Mouse (Mus musculus): ENCODE data around the gene A030014E15Rik. TPM values are rescaled to one million over a fixed set of nuclear protein-coding genes. Genes with fewer than 3 reads are reported as not detected.
"Not testable (repeated sequence)": the region's sequence is repeated elsewhere in the genome, so short reads cannot be mapped to it uniquely, and the experiment has no call there.

Gene A030014E15Rik
- not detected for total RNA-seq (2021)
- long read RNA-seq = 0 reads

DNA sequence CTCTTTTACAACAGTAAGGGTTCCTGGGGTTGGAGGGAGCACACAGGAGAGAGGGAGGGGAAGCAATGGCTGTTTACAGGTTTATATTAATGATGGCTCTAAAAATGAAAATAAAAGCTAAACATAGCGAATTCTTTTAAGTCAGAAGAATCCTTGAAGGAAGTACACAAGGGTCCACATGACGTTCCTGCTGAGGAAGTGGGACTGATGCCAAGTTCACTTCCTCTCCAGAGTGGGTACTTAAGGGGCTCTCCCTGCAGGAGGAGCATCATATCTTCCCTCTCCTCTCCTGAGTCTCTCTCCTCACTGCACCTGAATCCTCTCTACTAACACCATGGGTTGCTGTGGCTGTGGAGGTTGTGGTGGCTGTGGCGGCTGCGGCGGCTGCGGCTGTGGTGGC is at the start of gene A030014E15Rik:
Gene A030014E15Rik, plus strand, starts transcription at position 268 of the 400 bp plus-strand sequence.
- DNase-seq (ENCODE audit: low spot score in 2 of 2) = no peak

DNA sequence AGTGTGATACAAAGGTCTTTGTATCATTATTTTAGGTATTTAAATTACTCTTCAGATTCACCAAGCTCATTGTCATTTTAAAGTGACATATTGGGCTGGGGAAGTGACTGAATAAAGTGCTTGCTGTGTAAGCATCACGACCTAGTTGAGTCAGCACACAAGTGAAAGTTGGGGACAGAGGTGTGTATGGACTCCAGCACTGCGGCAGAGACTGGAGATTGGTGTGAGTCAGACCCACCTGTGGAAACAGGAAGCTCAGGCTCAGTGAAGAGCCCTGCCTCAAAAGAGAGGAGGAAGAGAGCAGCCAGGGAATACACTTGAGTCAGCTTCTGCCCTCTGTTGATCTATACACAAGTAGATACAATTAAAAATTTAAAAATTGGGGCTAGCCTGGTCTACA is 45.5 kb upstream of the A030014E15Rik start:
- DNase-seq (ENCODE audit: low spot score in 2 of 2) = no peak

DNA sequence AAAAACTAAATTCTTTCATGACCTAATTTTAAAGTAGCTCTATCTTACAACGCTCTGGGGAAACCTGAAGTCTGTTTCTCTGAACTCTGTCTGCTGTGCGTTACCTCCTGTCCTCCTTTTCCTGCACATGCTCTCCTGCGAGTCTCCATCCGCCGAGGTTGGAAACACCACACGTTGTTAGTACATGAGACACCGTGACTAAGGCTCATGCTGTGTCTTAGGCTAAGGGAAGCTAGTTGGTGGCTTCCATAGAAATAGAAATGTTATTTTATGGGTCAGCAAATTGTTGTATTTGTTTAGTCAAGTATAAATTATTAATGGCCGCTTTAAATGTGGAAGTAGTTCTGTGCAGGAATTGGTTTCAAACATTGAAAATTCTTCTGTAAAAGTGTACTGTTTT is 44.5 kb upstream of the A030014E15Rik start:
- DNase-seq (ENCODE audit: low spot score in 2 of 2) = no peak

DNA sequence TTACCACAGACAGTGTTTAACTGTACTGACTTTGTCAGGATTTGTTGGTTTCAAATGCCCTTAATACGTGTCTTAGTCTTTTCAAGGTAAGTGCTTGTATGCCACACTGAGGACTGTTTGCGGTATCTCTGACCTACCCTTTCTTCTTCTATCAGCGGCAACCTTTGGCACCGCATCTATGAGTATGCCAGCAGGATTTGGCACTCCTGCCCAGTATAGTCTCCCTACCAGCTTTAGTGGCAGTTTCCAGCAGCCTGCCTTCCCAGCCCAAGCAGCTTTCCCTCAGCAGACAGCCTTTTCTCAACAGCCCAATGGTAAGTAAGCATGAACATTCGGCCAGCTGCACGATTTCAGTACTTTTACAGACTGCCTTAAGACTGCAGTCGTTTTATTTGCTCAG is 31.4 kb upstream of the A030014E15Rik start:
- DNase-seq (ENCODE audit: low spot score in 2 of 2) = no peak

DNA sequence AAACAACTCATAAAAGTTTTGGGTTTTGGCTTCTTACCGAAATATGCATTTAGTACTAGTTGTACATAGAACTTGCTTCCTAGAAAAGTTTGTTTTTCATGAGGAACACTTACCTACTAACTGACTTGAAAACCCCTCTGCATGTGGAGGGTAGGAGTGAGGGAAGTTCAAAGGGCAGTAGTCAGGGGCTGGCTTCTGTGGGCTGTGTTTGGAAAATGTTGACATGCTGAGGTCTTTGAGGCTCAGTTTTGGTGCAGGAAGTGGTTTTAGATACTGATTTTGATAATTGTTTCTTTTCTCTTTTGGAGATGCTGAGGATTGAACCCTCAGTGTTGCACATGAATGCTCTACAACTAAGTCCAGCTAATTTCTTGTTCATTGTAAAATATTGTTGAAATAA is 24.1 kb upstream of the A030014E15Rik start:
- DNase-seq (ENCODE audit: low spot score in 2 of 2) = no peak

DNA sequence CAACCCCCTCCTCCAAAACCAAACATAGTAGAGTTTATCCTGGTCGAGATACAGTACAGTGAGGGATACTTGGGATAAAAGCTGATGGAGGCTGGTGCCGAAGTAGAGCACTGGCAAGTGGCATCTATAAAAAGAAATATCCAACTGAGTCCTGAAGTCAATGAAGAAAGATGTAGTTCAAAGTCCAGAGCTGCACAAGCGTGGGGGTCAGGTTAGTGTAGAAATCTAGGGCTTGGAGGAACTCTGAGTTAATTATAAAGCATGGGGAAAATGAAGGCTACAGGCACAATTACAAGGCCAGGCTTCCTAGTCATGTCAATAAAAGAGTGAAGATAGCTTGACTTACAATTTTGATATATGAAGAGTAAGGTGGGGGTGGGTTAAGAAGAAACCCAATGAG is 23.5 kb upstream of the A030014E15Rik start:
- DNase-seq (ENCODE audit: low spot score in 2 of 2) = no peak

DNA sequence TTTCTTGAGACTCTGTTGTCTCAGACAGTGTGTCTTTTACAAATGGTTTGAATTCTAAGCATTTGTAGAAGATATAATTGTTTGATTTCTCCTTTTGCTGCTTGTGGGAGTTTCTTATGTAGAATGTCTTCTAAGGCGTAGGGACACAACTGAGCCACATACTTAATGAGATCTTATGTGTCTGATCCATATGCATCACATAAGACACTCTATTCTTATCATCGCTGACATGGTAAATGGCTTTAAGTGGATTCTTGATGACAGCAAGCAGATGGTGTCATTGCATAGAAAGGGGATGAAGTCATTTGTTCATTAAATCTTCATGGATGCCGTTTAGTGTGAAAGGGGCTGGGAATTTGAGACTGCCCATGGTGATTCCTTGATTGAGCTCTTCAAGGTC is 18.8 kb upstream of the A030014E15Rik start:
- no peak for DNase-seq (ENCODE audit: low spot score in 2 of 2)

DNA sequence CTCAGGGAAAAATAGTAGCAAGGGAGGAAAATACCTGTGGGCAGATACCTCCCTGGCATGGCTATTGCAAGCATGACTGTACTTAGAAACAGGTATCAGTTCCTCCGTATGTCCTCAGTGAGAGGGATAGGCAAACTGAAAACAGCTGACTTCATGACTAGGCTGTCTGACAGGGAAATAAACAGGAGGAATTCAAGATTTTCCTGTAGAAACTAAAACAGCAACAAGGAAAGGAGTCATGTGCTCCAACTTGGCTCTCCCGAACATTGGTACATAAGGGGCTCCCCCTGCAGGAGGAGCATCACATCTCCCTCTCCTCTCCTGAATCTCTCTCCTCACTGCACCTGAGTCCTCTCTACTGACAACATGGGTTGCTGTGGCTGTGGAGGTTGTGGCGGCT is 11.7 kb upstream of the A030014E15Rik start, which contains the start of gene A030005L19Rik:
Gene A030005L19Rik, plus strand, starts transcription at position 301 of the 400 bp plus-strand sequence.
- DNase-seq (ENCODE audit: low spot score in 2 of 2) = no peak

DNA sequence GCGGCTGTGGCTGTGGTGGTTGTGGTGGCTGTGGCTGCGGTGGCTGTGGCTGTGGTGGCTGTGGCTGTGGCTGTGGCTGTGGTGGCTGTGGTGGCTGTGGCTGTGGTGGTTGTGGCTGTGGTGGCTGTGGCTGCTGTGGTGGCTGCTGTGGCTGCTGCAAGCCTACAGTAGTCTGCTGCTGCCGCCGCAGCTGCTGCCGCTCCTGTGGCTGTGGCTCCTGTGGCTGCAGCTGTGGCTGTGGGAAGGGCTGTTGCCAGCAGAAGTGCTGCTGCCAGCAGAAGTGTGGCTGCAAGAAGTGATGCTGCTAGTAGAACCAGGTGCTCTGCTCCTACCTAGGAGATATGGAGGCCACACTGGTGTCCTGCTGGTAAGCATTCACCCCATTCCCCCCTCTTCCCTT is 11.3 kb upstream of the A030014E15Rik start:
- not testable (repeated sequence) for DNase-seq (ENCODE audit: low spot score in 2 of 2)

DNA sequence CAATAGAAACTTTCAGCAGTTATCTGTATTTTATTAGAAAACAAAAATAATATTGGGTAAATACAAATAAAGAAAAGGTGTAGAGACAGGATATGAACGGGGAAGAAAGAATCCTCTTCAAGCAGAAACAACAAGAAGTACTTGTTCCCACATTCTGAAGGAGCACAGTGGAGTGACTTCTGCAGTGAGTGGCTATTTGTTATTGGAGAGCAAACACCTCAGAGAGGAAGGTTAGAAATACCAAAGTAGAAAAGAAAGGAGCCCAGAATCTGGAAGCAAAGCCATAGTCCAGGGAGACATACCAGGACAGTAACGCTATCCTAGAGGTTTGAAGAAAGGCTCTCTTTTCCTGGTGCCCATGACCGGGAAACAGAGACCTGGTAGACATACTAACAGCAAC is 5.8 kb downstream of the A030014E15Rik start:
- not testable (repeated sequence) for DNase-seq (ENCODE audit: low spot score in 2 of 2)

DNA sequence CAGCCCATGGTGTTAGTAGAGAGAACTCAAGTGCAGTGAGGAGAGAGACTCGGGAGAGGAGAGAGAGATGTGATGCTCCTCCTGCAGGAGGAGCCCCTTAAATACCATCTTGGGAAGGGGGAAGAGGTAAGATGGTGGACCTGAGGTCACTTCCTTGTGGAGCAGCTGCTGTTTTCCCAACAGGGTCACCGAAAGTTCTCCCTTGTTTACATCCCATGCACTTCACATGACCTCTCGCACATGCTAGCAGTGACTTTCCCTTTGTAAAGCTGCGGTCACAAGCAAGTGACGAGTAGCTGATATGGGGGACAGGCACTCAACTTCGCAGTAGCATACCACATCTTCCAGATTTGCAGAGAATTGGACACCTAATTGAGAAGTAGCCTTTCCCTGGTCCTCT is 6.6 kb downstream of the A030014E15Rik start, which contains the start of gene Gm6217:
Gene Gm6217, minus strand, starts transcription at position 74 of the 400 bp plus-strand sequence.
- not testable (repeated sequence) for DNase-seq (ENCODE audit: low spot score in 2 of 2)

DNA sequence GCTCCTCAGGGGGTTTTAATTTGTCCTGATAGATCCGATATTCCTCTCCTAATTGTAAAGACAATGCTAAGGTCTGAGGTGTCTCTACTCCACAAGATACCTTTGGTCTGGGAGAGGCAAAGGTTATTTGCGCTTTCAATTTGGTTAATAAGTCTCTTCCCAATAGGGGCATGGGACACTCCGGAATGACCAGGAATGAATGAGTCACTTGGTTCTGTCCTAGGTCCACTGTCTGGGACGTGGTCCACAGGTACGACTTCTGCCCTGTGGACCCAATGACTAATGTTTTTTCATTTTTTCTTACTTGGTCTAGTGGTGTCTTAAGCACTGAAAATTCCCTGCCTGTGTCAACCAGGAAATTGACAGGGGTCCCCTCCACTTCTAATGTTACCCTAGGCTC is 13.9 kb downstream of the A030014E15Rik start:
- no peak for DNase-seq (ENCODE audit: low spot score in 2 of 2)

DNA sequence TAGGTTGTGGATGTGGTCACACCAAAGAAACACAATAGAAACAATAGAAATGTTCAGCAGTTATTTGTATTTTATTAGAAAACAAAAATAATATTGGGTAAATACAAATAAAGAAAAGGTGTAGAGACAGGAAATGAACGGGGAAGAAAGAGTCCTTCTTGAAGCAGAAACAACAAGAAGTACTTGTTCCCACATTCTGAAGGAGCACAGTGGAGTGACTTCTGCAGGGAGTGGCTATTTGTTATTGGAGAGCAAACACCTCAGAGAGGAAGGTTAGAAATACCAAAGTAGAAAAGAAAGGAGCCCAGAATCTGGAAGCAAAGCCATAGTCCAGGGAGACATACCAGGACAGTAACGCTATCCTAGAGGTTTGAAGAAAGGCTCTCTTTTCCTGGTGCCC is 17.8 kb downstream of the A030014E15Rik start:
- not testable (repeated sequence) for DNase-seq (ENCODE audit: low spot score in 2 of 2)

DNA sequence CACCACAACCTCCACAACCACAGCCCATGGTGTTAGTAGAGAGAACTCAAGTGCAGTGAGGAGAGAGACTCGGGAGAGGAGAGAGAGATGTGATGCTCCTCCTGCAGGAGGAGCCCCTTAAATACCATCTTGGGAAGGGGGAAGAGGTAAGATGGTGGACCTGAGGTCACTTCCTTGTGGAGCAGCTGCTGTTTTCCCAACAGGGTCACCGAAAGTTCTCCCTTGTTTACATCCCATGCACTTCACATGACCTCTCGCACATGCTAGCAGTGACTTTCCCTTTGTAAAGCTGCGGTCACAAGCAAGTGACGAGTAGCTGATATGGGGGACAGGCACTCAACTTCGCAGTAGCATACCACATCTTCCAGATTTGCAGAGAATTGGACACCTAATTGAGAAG is 18.6 kb downstream of the A030014E15Rik start, which contains the start of gene A030003K21Rik:
Gene A030003K21Rik, minus strand, starts transcription at position 94 of the 400 bp plus-strand sequence.
- not testable (repeated sequence) for DNase-seq (ENCODE audit: low spot score in 2 of 2)

DNA sequence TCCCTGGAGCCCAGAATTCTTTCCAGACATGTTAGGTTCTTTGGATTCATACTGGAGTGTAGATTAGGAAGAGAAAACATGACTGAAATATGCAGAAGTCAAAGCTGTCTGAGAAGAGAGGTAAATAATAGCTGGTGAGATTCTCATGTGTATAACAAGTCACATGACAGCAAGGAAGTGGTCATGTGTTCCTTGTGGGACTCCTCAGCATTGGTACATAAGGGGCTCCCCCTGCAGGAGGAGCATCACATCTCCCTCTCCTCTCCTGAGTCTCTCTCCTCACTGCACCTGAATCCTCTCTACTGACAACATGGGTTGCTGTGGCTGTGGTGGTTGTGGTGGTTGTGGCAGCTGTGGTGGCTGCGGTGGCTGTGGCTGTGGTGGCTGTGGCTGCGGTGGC is 21.3 kb downstream of the A030014E15Rik start:
- DNase-seq (ENCODE audit: low spot score in 2 of 2) = not testable (repeated sequence)

DNA sequence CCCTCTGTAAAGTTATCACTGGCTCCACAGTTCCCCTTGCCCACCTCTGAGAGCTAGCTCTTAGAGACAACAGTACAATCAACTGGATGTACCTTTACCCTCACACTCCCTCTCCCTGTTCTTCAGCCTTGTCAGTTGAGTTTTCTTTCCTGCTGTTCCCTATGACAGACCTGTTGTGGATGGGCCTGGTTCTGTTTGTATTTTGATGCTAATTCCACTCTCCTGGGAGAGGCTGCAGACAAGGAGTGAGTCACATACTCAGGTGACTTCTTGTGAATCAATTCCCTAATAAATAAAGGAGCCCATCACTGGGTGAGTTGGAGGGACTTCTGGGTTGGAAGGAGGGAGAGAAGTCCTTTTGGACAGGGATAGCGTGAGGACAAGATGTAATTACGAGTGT is 23.9 kb downstream of the A030014E15Rik start:
- DNase-seq (ENCODE audit: low spot score in 2 of 2) = no peak

DNA sequence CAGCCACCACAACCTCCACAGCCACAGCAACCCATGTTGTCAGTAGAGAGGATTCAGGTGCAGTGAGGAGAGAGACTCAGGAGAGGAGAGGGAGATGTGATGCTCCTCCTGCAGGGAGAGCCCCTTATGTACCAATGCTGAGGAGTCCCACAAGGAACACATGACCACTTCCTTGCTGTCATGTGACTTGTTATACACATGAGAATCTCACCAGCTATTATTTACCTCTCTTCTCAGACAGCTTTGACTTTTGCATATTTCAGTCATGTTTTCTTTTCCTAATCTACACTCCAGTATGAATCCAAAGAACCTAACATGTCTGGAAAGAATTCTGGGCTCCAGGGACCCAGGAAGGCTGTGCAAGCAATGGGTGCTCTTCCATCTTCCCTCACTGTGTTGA is 31.2 kb downstream of the A030014E15Rik start, which contains the start of gene Gm7544:
Gene Gm7544, minus strand, starts transcription at position 101 of the 400 bp plus-strand sequence.
- DNase-seq (ENCODE audit: low spot score in 2 of 2) = not testable (repeated sequence)

DNA sequence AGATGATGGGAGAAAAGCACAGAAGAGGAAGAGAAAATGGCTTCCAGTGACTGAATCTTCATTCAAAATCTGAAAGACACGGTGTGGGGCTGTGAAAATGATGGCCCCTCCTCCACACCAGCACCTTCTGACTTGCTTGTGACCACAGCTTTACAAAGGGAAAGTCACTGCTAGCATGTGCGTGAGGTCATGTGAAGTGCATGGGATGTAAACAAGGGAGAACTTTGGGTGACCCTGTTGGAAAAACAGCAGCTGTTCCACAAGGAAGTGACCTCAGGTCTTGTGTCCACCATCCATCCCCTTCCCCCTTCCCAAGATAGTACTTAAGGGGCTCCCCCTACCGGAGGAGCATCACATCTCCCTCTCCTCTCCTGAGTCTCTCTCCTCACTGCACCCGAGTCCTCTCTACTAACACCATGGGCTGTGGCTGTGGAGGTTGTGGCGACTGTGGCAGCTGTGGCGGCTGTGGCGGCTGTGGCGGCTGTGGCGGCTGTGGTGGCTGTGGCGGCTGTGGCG is 35.2 kb downstream of the A030014E15Rik start, which contains the start of gene Gm47955:
Gene Gm47955, plus strand, starts transcription at position 417 of the 516 bp plus-strand sequence.
- DNase-seq (ENCODE audit: low spot score in 2 of 2) = no peak

DNA sequence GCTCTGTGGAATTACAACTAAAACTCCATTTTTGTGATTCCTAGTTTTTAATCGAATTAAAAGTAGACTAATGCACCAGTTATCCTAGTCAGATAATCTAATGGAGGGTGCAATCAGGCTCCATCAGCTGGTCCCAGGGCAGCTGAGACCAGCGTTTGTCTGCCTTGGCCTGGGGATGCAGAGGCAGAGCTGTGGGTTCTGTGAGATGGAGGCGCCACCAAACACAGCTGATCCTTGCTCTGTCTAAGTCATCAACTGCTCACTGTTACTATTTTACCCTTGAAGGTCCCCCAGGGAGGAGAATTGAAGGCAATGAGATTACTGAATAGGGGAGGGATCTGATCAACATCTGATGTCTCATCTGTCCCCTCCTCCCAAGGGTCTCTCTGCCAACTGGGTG is 41.7 kb downstream of the A030014E15Rik start:
- DNase-seq (ENCODE audit: low spot score in 2 of 2) = no peak

DNA sequence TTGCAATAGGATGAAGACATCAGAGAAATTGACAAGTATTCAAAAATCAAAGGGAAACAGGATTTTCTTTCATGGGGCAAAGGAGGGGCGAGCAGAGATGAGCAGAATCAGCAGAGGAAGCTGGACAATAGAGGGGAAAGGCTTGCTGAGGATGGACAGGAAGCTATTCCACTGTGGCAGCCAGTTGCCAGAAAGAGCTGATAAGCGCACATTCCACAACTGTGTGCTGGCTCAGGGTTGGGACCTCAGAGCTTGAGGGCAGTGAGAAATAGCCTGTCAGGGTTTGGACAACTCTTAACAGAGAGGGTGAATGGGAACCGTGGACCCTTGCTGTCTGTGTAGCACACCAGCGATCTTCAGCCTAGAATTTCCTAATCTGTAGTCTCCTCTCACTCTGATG is 47.3 kb downstream of the A030014E15Rik start:
- no peak for DNase-seq (ENCODE audit: low spot score in 2 of 2)

DNA sequence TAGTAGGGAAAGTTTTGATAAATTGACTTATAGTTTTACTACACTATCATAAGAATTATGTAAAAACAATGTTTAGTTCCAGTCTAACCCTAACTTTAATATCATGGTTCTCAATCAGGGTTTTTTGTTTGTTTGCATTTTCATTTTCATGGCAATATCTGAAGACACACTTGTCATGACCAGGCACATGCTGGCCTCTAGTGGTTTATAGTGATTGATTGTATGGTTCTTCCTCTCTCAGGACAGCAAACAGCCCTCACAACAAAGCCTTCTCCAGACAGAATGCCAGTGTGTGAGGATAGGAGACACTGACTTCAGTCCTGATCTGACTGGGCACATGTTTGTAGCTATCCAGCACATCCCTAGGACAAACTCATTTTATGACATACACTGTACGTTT is 48.5 kb downstream of the A030014E15Rik start:
- no peak for DNase-seq (ENCODE audit: low spot score in 2 of 2)

DNA sequence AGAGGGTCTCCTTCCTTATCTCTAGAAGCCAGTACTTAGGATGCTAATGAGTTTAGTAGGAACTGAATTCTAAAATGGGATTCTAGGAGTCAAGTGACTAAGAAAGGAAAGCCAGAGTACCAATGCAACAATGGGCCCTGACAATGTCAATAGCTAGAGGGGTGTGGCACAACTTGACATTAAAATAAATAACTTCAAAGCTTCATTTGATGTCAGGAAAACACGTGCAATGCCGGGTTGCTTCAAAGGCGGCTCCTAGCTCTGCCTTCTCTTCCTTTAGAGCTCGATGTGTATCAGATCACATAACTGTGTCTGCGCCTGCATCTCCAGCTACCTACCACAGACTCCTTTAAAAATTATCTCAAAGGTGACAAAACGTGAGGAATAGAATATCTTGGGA is 49.2 kb downstream of the A030014E15Rik start:
- no peak for DNase-seq (ENCODE audit: low spot score in 2 of 2)

DNA sequence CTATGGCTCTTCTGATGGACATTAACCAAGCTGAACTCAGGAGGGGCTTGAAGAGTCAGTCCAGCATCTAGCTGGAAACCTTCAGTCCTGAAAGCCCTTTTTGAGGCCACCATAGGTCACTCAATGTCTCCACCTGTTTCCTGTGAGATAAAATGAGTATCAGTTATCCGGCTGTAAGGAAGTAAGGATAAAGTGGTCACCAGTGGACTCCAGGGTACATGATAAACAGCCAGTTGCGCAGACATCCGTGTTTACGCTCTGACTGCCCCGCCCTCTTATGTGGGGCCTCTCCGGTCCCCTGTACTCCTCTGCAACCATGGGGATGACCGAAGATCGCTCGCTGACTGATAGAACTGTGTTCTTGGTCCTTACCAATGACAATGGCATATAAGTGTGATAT is 49.6 kb downstream of the A030014E15Rik start:
- DNase-seq (ENCODE audit: low spot score in 2 of 2) = no peak
